Mouse (Mus musculus): ENCODE measurements at regions not wholly inside any gene's neighbourhood (a gene's known extent, or its start where the extent isn't known, plus 50 kb on each side); places are given as distances from the start of the nearest gene placed in this dataset.

DNA sequence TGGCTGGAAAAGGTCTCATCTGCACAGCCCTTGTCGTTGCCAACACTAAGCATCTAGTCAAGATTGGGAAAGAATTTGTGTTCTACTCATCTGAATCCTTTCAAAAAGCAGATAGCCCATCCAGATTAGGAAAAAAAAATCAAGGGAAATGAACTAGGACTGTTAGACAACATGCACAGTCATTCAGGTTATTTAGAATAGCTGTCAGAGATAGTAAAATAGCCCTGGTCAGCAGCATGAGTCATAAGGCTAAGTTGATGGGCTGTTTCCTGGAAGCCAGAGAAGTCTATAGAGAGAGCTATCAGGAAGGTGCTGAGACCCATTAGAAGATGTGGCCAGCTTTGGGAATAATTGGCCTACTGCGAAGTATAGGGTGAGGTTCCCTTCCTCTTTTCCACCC, 1447.4 kb downstream of the Slc22a22 start:
- DNase-seq = no peak

GRCm38 (mm10) chr15:56027197-56027818, 1450.1 kb downstream of the Slc22a22 start:
- no peak for DNase-seq

GRCm38 (mm10) chr15:56024705-56025104, 1452.7 kb downstream of the Slc22a22 start:
- no peak for DNase-seq

- DNase-seq = no peak
Observed at GRCm38 (mm10) chr15:56023862-56024484, 1453.5 kb downstream of the Slc22a22 start.

DNA sequence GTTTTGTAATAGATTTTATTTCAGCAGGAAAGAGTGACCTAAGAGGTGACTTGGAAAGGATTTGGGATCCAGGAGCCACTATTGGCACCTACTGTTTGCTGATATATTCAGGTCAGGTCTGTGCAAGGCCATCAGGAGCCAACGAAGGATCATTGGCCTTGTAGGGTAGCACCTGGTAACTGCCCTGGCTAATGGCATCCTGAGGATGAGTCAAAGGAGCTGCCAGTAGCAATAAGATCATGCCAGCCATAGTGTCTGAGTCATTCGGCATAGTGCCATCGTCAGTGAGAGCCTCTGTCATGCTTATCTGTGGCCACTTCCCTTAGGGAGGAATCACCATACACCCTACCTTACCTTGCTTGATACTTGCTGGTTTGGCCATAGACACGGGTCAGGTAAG, 1455.1 kb downstream of the Slc22a22 start:
- peak in 1 of 2 experiments; percentile 5 for DNase-seq

DNA sequence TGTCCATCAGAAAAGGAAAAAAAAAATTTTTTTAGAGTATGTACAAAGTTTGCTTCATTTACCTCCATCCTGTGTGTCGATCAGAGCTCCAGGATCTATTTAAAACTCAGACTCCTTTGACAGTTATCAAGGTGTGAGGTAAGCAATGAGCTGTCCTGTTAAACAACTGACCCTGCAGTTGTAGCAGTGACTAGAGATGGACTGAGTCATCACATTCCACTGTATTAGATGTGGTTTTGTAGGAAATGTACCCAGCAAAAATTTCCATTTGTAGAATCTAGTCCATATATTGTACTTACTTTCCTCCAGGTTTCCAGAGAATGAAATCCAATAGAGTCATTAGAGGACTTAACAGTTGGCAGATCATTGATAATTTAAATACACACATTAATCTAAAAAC, 1459.3 kb downstream of the Slc22a22 start:
- no peak for DNase-seq

- no peak for DNase-seq
Observed at GRCm38 (mm10) chr15:56017561-56017960, 1459.9 kb downstream of the Slc22a22 start.

- no peak for DNase-seq
Observed at GRCm38 (mm10) chr15:56016070-56016469, 1461.4 kb downstream of the Slc22a22 start.

- DNase-seq = no peak
Observed at GRCm38 (mm10) chr15:56014059-56014620, 1463.3 kb downstream of the Slc22a22 start.

- no peak for DNase-seq
Observed at GRCm38 (mm10) chr15:56008603-56009174, 1468.7 kb downstream of the Slc22a22 start.

GRCm38 (mm10) chr15:56007376-56007775, 1470.0 kb downstream of the Slc22a22 start:
- DNase-seq = no peak

- no peak for DNase-seq
Observed at GRCm38 (mm10) chr15:56005361-56005760, 1472.1 kb downstream of the Slc22a22 start.

- DNase-seq = no peak
Observed at GRCm38 (mm10) chr15:56003921-56004320, 1473.5 kb downstream of the Slc22a22 start.

DNA sequence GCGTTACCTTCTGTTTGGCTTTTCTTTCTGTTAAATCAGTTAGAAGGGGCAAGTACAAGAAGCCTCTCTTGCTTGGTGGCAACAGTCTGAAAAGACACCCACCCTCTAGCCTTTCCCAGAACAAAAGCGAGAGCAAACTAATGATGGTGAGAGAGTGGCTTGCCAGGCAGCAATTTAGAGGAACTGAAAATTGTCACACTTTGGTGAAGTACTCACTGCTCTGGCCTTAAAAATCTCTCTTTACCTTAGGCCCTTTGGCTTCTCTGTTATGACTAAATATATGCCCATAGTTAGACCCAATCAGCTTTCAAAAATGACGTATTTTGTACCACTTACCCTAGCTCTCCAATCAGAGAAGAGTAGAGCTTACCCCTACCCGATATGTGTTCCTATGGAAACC, 1477.8 kb downstream of the Slc22a22 start:
- no peak for DNase-seq

DNA sequence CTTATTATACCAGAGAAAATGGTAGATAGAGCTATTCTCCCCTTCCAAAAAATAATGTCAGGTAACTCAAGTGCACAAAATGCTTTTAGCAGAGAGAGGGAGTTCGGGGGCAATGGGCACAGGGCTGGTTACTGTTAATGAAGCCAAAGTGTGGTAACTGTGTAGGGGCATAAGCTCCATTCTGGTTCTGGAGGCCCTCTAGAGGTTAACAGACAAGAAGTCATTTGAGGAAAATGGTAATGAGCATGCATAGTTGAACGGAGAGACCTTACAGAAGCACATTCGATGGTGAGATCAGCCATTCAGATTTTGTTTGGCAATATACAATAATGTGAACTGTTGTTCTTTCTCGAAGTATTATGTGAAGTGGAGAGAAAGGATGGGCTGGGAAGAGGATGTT, 1479.4 kb downstream of the Slc22a22 start:
- no peak for DNase-seq

- no peak for DNase-seq
Observed at GRCm38 (mm10) chr15:55994680-55995079, 1482.7 kb downstream of the Slc22a22 start.

GRCm38 (mm10) chr15:55975843-55976242, 1501.6 kb downstream of the Slc22a22 start:
- DNase-seq = peak in 1 of 2 experiments; percentile 5

DNA sequence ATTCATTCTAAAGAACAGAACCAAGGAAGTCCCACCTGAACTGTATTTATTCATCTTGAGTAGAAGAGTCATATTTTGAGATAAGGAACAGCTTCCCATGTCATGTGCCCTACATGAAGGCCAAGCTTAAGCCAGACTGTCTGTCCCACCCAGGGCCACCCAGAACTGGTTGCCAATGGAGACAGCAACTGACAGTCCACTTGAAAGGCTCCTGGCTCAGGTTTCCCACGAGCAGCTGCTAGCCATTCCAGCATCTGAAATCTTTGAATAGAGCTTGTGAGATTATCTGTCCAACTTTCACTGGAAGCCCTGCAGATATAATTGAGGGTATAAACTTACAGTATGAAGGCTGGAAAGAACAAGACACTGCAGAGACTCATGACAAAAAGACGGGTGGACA, 1510.6 kb downstream of the Slc22a22 start:
- DNase-seq = peak; percentile 52 to 55

DNA sequence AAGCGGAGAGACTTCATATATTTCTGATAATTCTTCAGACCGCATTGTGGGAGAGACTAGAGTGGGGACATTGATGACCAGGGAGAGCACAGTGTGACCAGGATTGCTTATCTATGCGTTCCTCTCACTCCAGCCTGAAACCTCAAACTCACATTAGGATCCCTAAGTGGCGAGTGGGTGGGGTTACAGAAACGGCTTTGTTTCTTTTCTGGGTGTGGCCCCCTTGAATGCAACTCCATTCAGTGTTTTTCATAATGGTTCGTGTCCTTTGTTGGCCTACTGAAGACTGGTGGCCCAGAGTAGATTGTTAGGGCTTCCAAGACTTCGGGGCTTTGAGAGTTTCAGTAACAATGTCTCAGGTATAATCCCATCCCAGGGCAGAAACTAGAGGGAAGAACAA, 1512.1 kb downstream of the Slc22a22 start:
- DNase-seq = no peak

DNA sequence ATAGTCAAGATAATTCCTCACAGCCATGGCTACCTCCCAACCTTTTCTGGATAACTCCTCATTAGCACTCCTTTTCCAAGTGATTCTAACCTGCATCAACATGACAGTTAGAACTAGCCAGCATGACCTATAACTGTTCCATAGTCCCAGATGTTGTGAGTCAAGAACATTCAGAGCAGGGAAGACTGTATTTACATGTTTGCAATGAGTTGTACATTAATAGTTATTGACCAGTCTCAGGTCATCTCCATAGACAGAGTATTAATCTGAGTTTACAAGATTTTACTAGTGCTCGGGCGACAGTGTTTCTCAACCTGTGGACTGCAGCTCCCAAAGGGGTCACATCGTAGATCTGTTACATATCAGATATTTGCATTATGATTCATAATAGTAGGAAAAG, 1515.3 kb downstream of the Slc22a22 start:
- no peak for DNase-seq
